Comparison of ENCODE assay signal across 13 mouse cellular contexts in genomic region chr2:30429156-30429555, GRCm38 (mm10). TPM values are rescaled to one million over a fixed set of nuclear protein-coding genes. Genes with fewer than 3 reads are reported as not detected.
A peak's percentile ranks its signal among the peaks of the same experiment; 100 is the strongest.
DNase-seq lines count a peak whose midpoint lies in the region; ATAC-seq lines count a peak whose summit lies in the region.
"Had no signal": no experiment of that assay in that cellular context is flagged by ENCODE, and none has a peak within 500 bp of the region (broad histone marks: within the 10 kb centered on the region; RNA-seq: fewer than 3 reads in every experiment).

No protein-coding gene starts in this region.

- no peak overlapping the region for H3K27ac ChIP-seq in midbrain, embryonic 15.5 days
- no peak overlapping the region for H3K27ac ChIP-seq in midbrain, embryonic 14.5 days (replicated peaks; ENCODE audit: low read depth, low read length)
- H3K27ac ChIP-seq: embryonic facial prominence, embryonic 15.5 days; heart, embryonic 13.5 days; midbrain, embryonic 12.5 days had no signal

- H3K36me3 ChIP-seq in midbrain, embryonic 15.5 days (replicated peaks): peaks cover 66% of the 10 kb centered on the region
- H3K36me3 ChIP-seq in midbrain, embryonic 14.5 days (ENCODE audit: control insufficient read depth, insufficient read depth, low read length): peaks cover 76% of the 10 kb centered on the region

- H3K9me3 ChIP-seq in midbrain, embryonic 15.5 days: no peaks in the 10 kb centered on the region
- no peaks in the 10 kb centered on the region for H3K9me3 ChIP-seq in midbrain, embryonic 14.5 days (ENCODE audit: control insufficient read depth, low read length)
- H3K9me3 ChIP-seq: embryonic facial prominence, embryonic 15.5 days; heart, embryonic 13.5 days; midbrain, embryonic 12.5 days had no signal

- H3K4me3 ChIP-seq in midbrain, embryonic 15.5 days: no peak overlapping the region
- H3K4me3 ChIP-seq in midbrain, embryonic 14.5 days (replicated peaks; ENCODE audit: low read depth, low read length): no peak overlapping the region
- H3K4me3 ChIP-seq: embryonic facial prominence, embryonic 15.5 days; heart, embryonic 13.5 days; midbrain, embryonic 12.5 days had no signal

- H3K4me1 ChIP-seq in midbrain, embryonic 15.5 days: no peaks in the 10 kb centered on the region
- no peaks in the 10 kb centered on the region for H3K4me1 ChIP-seq in midbrain, embryonic 14.5 days (ENCODE audit: control insufficient read depth, insufficient read depth, low read length)
- H3K4me1 ChIP-seq: embryonic facial prominence, embryonic 15.5 days; midbrain, embryonic 12.5 days had no signal

- H3K9ac ChIP-seq in midbrain, embryonic 15.5 days: no peak overlapping the region
- H3K9ac ChIP-seq in midbrain, embryonic 14.5 days (replicated peaks; ENCODE audit: low read length): no peak overlapping the region
- H3K9ac ChIP-seq: embryonic facial prominence, embryonic 15.5 days; heart, embryonic 13.5 days; midbrain, embryonic 12.5 days had no signal

- ATAC-seq in midbrain, embryonic 15.5 days (replicated peaks): no peak
- no peak for ATAC-seq in midbrain, embryonic 14.5 days (ENCODE audit: low FRiP score, low TSS enrichment)

- DNase-seq in cerebellum, adult 9-11 months: peak; percentile 67
- no peak for DNase-seq in cerebellum, postnatal 14 days
- DNase-seq in 416B (ENCODE audit: low read depth): peak; percentile 52
- peak; percentile 79 for DNase-seq in brain, adult 2 months (ENCODE audit: low read depth, low spot score)
- DNase-seq in lung, adult 18-20 months: peak; percentile 60 to 78
- DNase-seq in urinary bladder, adult 2 months (ENCODE audit: low spot score): no peak
- no peak for DNase-seq in midbrain, embryonic 14.5 days
- DNase-seq: kidney, adult 8-10 months had no signal

- H3K4me2 ChIP-seq in midbrain, embryonic 15.5 days: no peak overlapping the region
- H3K4me2 ChIP-seq in midbrain, embryonic 14.5 days (ENCODE audit: low read length): no peak overlapping the region
- H3K4me2 ChIP-seq: embryonic facial prominence, embryonic 15.5 days; heart, embryonic 13.5 days; liver, embryonic 11.5 days; midbrain, embryonic 12.5 days had no signal

- H3K27me3 ChIP-seq in midbrain, embryonic 15.5 days (replicated peaks): no peaks in the 10 kb centered on the region
- H3K27me3 ChIP-seq in midbrain, embryonic 14.5 days (ENCODE audit: control insufficient read depth, insufficient read depth, low read length): no peaks in the 10 kb centered on the region
- H3K27me3 ChIP-seq: embryonic facial prominence, embryonic 15.5 days; heart, embryonic 13.5 days; midbrain, embryonic 12.5 days had no signal

RNA-seq across cellular contexts. Expression of gene Ptpa, which starts 13.3 kb away (rescaled TPM):
- polyA plus RNA-seq in urinary bladder, adult 2 months (2012; rRNA removed): 90.0 and 93.9 TPM in 2 replicates
- polyA plus RNA-seq in midbrain, embryonic 15.5 days (2015; fragmentation: Nextera tagmentation; extraction: Ambion mirVana): 152 and 155 TPM in 2 replicates
- polyA plus RNA-seq in midbrain, embryonic 14.5 days (2014; fragmentation: Nextera tagmentation; extraction: Ambion mirVana): 86.7 and 115 TPM in 2 replicates

RNA-seq across cellular contexts. Expression of gene Crat, which starts 13.5 kb away (rescaled TPM):
- polyA plus RNA-seq in urinary bladder, adult 2 months (2012; rRNA removed): 27.3 and 38.1 TPM in 2 replicates
- polyA plus RNA-seq in midbrain, embryonic 15.5 days (2015; fragmentation: Nextera tagmentation; extraction: Ambion mirVana): 22.5 and 23.9 TPM in 2 replicates
- 22.2 and 24.0 TPM in 2 replicates for polyA plus RNA-seq in midbrain, embryonic 14.5 days (2014; fragmentation: Nextera tagmentation; extraction: Ambion mirVana)

RNA-seq across cellular contexts. Expression of gene Dolpp1, which starts 37.1 kb away (rescaled TPM):
- 18.9 and 27.3 TPM in 2 replicates for polyA plus RNA-seq in urinary bladder, adult 2 months (2012; rRNA removed)
- polyA plus RNA-seq in midbrain, embryonic 15.5 days (2015; fragmentation: Nextera tagmentation; extraction: Ambion mirVana): 66.8 and 69.9 TPM in 2 replicates
- polyA plus RNA-seq in midbrain, embryonic 14.5 days (2014; fragmentation: Nextera tagmentation; extraction: Ambion mirVana): 56.3 and 57.2 TPM in 2 replicates

RNA-seq across cellular contexts. Expression of gene Ier5l, which starts 44.9 kb away (rescaled TPM):
- 10.7 and 11.0 TPM in 2 replicates for polyA plus RNA-seq in urinary bladder, adult 2 months (2012; rRNA removed)
- 2.3 and 2.8 TPM in 2 replicates for polyA plus RNA-seq in midbrain, embryonic 15.5 days (2015; fragmentation: Nextera tagmentation; extraction: Ambion mirVana)
- 3.7 and 4.3 TPM in 2 replicates for polyA plus RNA-seq in midbrain, embryonic 14.5 days (2014; fragmentation: Nextera tagmentation; extraction: Ambion mirVana)

Comparison
In these comparisons a context has a peak if more than half of its experiments do, and no peak if none do; other contexts are left out.
1. DNase-seq: peak in cerebellum, adult 9-11 months (single experiment), 416B (single experiment), brain, adult 2 months (single experiment) and lung, adult 18-20 months (2 of 2); none in cerebellum, postnatal 14 days (0 of 2), urinary bladder, adult 2 months (single experiment) and midbrain, embryonic 14.5 days (single experiment).